Mouse (Mus musculus) T-helper 2 cell (primary cell): Measurements from ENCODE around the gene Mblac2.
"Not testable (repeated sequence)": the region's sequence is repeated elsewhere in the genome, so short reads cannot be mapped to it uniquely, and the experiment has no call there.

Source experiments
- in situ Hi-C: fragments of 300-600 bp; cut with MboI, MseI; formaldehyde crosslinking; loops from one replicate; pipeline ENCODE4 v1.15.1; 2025; ENCODE audit warnings: high pct_unique_total_duplicates

The Mblac2 gene

GRCm38 (mm10) chr13:81710775-81711545 lies at the start of gene Mblac2, which contains the start of gene Polr3g:
TSS of gene Mblac2 (plus strand) at chr13:81711341.
TSS of gene Polr3g (minus strand) at chr13:81711013.
- in situ Hi-C loops: no loop called here

GRCm38 (mm10) chr13:81663566-81664330 lies 47.4 kb upstream of the Mblac2 start:
- in situ Hi-C loops: loop anchor here (25.0 kb wide), 1 partner anchor 801 kb away; no protein-coding TSS in a partner anchor

- in situ Hi-C loops: loop anchor here (25.0 kb wide), 1 partner anchor 802 kb away; no protein-coding TSS in a partner anchor
Observed at GRCm38 (mm10) chr13:81664331-81664698, 46.8 kb upstream of the Mblac2 start.

- in situ Hi-C loops: loop anchor here (25.0 kb wide), 1 partner anchor 805 kb away; no protein-coding TSS in a partner anchor
Observed at GRCm38 (mm10) chr13:81667713-81668112, 43.4 kb upstream of the Mblac2 start.

GRCm38 (mm10) chr13:81675333-81675732 lies 35.8 kb upstream of the Mblac2 start:
- in situ Hi-C loops: no loop called here

- in situ Hi-C loops: no loop called here
Observed at GRCm38 (mm10) chr13:81683107-81683506, 28.0 kb upstream of the Mblac2 start.

GRCm38 (mm10) chr13:81684258-81684657 lies 26.9 kb upstream of the Mblac2 start:
- in situ Hi-C loops: no loop called here

- in situ Hi-C loops: no loop called here
Observed at GRCm38 (mm10) chr13:81684884-81685283, 26.3 kb upstream of the Mblac2 start.

- in situ Hi-C loops: no loop called here
Observed at GRCm38 (mm10) chr13:81689587-81689986, 21.6 kb upstream of the Mblac2 start.

GRCm38 (mm10) chr13:81690477-81690876 lies 20.7 kb upstream of the Mblac2 start:
- in situ Hi-C loops: no loop called here

GRCm38 (mm10) chr13:81691606-81692005 lies 19.5 kb upstream of the Mblac2 start:
- in situ Hi-C loops: no loop called here

- in situ Hi-C loops: no loop called here
Observed at GRCm38 (mm10) chr13:81694446-81694845, 16.7 kb upstream of the Mblac2 start.

GRCm38 (mm10) chr13:81703148-81703547 lies 8.0 kb upstream of the Mblac2 start:
- in situ Hi-C loops: no loop called here

GRCm38 (mm10) chr13:81703621-81704020 lies 7.5 kb upstream of the Mblac2 start:
- in situ Hi-C loops: no loop called here

- in situ Hi-C loops: no loop called here
Observed at GRCm38 (mm10) chr13:81706311-81706710, 4.8 kb upstream of the Mblac2 start.

GRCm38 (mm10) chr13:81709805-81710204 lies 1.3 kb upstream of the Mblac2 start:
- in situ Hi-C loops: no loop called here

- in situ Hi-C loops: no loop called here
Observed at GRCm38 (mm10) chr13:81710266-81710665, 875 bp upstream of the Mblac2 start.

- in situ Hi-C loops: no loop called here
Observed at GRCm38 (mm10) chr13:81711546-81712371, 618 bp downstream of the Mblac2 start.

GRCm38 (mm10) chr13:81713896-81714295 lies 2.8 kb downstream of the Mblac2 start:
- in situ Hi-C loops: no loop called here

- in situ Hi-C loops: not testable (repeated sequence)
Observed at GRCm38 (mm10) chr13:81728141-81728540, 17.0 kb downstream of the Mblac2 start.

- in situ Hi-C loops: no loop called here
Observed at GRCm38 (mm10) chr13:81729102-81729501, 18.0 kb downstream of the Mblac2 start.

- in situ Hi-C loops: no loop called here
Observed at GRCm38 (mm10) chr13:81730362-81730761, 19.2 kb downstream of the Mblac2 start.
